Mouse (Mus musculus) urinary bladder, postnatal 36 days (tissue): Measurements from ENCODE around the gene Atp8b4.

ENCODE experiments used
- DNase-seq, 2 experiments: peaks; one replicate each; pipeline ENCODE4 v3.0.0; 2022; ENCODE audit warnings: low spot score in 2 of 2, mixed read lengths in 1 of 2

Atp8b4 gene

DNA sequence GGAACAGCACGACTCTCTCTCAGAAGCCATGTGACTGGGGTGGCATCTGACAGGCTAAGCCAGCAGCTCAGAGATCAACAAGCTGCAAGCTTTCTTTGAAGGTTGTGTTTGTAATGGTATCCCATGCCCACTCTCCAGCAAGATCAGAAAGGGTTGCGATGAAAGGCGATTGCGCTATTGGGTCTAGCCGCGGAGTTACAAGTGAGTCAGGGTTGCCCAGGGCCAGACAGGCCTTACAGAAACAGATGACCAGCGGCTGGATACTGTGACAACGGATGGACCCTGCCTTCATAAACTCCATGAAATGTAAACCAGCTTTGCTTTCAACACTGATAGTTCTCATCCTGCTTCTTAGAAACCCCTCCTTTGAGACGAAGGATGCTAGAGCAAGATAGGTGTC is 66.2 kb downstream of the Atp8b4 start:
- DNase-seq, result no peak

DNA sequence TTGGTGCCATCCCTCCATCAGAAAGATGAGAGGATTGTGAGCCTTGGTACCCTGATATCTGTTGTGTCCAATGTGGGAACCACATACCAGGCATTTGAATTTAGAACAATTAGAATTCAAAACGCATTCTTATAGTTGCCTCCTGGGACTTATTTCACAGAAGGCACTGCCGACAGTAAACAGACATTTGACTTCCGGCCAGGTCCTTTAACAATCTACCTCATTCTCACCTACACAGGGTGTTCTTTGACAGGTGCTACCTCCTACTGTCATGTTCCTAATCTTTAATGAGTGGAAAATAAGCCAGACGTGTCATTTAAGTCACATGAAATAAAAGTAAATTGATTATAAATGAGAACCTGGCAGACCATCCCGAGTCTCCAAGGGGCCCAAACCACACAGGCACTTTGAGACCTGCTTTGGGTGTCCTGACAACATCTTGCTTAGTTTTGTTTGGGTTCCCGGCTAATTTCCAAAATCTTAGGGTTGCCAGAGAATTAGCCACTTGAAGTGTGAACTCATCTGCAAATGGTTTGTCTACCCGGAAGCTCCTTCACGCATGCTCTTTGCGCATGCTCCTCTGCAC is 67.9 kb downstream of the Atp8b4 start:
- DNase-seq, result no peak

DNA sequence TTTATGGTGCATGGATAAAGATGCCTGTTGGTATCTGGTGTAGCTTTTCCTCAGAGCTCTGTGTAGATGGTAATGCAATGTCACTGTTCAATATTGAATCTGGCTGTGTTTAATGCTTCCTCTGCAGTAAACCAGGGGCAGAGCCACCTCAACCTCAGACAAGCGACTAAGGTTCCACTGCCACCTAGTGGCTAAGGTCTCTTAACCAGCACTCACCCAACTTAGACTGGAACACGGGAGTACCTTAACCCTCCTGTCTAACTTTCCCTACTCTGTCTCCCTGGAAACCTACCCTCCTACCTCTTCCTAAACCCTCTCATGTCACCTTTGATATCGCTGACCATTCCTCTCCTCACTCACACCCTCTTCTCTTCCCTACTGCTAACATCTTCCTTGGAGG is 71.2 kb downstream of the Atp8b4 start:
- peak; percentile 29 to 50 for DNase-seq

DNA sequence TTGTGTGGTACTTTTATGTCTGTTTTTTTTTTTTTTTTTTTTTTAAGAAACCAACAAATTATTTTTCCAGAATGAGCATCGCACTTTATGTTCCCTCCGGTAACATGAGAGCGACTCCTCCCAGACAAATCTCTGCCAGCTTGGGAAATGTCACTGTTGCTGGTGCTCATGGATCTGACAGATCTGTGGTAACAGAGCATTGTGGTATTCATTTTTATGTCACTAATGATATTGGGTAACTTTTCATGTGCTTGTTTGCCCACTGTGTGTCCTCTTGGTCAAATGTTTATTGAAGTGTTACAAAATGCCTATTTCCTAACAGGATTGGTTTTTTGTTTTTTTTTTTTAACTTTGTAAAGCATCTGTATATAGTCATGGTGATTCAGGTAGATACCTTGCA is 75.3 kb downstream of the Atp8b4 start:
- no peak for DNase-seq

DNA sequence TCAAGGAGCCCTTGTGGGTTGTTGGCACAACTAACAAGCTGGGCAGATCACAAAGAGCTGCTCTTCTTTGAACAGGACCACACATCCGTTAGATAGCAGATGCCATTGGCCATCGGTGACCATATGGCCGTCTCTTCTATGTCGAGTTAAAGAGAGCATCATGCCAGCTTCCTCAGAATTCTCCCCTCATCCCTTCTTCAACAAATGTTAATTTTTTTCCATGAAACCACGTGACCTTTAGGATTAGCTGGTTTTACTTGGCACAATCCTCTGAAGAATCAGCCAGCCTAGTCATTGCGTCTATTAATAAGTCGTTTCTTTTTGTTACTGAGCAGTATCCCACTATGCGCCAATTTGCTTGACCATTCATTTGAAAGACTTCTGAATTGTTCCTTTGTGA is 75.8 kb downstream of the Atp8b4 start:
- no peak for DNase-seq

DNA sequence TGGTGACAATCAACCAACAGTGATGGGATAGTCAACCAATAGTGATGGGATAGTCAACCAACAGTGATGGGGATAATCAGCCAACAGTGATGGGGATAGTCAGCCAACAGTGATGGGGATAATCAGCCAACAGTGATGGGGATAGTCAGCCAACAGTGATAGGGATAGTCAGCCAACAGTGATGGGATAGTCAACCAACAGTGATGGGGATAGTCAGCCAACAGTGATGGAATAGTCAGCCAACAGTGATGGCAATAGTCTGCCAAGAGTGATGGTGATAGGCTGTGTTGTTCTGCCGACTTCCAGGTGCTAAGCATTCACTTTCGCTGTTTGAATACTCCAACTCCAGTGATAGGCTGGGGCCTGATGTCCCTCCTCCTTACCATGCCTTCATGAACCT is 79.6 kb downstream of the Atp8b4 start:
- DNase-seq, result no peak

DNA sequence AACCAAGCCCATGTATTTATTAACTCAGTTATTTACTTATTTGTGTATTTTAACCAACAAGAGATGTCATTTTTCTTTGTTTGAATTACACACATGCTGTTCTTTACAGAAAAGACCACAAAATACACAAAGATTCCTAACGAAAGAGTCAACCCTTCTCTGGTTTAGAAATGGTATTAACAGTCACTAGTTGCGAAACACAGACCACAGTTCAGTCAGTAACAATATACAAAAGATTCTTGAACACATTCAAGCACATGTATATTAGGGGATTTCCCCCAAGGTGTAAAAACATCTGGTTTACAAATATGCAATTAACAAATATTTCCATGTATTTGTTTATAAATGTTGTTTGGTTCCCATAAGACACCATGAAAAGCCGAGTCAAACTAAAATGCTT is 81.6 kb downstream of the Atp8b4 start:
- DNase-seq, result no peak

DNA sequence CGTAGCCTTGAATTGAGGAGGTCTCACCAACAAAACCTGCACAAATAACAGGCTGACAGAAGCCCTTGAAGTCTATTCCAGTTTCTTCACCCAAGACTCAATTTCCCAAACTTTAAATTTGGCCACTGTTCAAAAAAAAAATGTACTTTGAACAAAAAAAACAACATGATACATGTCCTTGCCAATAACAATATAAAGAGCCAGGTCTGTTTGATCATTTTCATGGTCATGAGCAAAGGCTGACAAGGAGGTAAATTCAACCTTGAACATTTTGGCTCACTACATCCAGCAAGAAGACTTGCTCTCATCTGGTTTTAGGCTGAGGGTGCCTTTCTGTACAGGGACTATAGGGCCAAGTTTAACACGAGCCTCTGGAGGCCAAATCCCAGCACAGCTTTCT is 83.7 kb downstream of the Atp8b4 start:
- DNase-seq, result no peak

DNA sequence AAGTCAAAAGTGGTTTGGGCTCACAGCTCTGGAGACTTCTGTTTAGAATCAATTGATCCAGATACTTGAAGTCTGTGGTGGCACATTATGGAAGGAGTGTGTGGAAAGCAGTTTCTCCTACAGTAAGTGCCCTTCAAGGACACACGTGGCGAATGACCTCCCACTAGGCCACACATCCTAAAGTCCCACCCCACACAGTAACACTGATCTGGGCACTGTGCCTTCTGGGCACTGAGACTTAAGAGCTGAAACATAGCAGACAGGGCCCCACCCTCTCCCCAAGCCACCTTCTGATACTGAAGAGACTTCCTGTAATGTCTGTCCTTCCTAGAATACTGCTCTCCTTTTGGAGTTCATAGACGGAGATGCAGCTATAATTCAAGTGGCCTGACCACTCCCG is 84.5 kb downstream of the Atp8b4 start:
- DNase-seq, result no peak

DNA sequence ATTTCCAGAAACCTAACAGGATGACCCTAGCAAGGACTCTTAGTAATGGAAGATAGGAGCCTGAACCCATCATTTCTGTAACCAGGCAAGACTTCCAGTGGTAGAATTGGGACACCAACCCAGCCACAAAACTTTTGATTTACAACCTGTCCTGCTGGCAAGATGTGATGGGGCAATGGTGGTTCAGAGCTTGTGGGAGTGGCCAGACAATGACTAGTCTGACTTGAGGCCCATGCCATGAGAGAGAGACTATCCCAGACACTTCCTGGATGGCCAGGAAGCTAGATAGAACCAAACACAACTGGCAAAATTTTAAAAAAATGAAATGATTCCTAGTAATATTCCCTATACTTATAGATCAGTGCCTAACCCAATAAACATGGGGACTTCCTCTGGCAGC is 87.7 kb downstream of the Atp8b4 start:
- DNase-seq, result no peak

DNA sequence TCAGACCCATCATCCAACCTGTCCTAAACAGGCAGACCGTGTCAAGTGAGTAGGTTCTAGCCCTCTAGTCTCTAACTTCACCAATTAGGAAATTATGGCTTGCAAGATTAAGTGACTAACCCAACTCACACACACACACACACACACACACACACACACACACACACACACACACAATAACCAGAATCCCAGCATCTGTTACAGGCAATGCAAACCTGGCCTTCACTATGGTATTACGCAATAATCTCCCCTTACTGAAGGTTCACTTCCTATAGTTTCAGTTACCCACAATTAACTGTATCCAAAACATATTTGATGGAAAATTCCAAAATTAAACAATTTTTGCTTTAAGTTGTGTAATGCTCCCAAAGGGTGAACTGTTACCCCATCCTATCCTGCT is 101.0 kb downstream of the Atp8b4 start:
- no peak for DNase-seq

DNA sequence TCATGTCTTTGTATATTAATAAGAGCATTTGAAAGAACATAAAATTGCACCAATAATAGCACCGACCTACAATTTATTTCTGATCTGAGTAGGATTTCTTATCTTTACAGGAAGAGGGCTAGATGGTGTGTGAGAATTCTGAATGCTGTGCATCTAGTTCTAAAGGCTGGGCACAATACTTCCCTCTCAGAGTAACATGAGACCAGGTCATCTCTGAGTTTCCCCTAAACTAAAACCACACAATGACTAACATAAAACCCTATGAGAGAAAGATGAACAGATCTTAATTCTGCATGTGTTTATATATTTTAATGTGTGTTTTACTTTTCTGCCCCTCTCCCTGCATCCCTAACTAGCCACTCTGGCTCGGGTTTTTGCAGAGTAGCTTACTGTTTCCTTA is 101.5 kb downstream of the Atp8b4 start:
- no peak for DNase-seq

DNA sequence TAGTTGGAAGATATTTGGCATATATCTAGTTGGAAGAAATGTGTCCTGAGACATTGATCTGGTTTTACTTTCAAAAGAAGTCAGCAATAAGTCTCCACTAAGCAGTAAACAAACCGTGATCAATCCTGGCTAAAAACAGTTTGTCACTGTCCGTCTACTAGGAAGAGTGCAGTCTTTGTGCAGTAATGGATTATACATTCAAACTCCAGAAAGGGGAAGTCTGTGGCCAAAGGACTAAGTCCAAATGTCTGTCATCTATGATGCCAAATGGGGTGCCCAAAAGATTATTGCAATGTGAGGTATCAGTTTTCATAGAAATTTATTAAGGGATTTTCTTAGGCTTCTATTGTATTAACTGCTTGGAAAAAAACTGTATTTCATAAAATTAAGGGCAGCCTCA is 102.3 kb downstream of the Atp8b4 start:
- no peak for DNase-seq

DNA sequence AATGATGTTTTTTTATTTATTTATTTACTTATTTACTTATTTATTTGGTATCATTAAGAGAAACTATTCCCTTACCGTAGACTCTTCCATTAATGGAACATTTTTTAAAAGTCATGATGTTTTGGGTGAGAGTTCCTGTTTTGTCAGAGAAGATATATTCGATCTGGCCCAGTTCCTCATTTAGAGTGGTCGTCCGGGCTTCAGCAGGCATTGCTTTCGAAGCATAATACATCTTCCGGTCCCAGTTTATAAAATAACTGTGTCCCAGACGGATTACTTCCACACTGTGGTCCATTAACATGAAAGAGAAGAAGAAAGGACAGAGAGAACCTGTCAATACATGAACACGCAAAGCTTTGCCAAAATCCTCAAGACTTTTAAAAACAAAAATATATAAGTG is 103.0 kb downstream of the Atp8b4 start:
- DNase-seq, result no peak

DNA sequence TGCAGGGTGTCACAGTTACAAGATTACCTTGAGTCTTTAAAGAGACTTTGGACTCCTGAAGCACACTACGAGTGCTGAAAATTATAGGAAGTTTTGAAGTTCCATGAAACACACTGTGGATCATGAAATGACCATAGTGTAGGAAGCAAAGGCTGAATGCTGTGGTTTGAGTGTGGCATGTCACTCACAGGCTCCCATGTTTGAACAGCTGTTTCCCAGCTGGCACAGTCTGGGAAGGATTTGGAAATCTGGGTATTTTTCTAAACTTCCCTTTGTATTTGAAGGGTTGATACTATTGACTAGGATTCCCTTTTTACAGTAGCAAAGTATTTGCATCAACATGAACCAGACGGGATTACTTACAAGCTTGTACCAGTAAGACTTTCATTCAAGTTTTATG is 105.5 kb downstream of the Atp8b4 start:
- no peak for DNase-seq

DNA sequence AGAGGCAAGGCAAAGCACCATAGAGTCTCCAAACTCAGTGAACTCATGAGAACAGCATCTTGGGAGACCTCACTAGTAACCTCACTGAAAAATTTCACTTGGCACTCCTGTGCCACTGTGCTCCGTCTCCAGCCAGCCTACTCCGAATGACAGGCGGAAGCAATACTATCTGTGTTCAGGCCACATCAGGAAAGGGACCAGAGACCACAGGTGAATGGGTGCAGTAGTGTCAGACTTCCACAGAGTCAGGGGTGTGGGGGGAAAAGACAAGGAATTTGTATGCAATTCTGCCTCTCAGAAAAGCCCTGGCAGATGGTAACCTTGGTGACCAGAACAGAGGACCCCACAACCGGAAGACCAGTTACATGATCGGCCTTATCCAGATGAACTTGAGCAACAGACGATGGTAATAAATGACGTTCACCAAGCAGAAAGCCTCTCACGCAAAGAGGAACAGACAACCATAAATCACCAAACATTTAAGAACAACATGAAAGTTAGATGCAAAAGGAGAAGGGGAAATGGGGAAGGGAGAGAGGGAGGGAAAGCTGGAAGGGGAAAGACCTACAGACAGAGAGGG is 112.9 kb downstream of the Atp8b4 start:
- no peak for DNase-seq

DNA sequence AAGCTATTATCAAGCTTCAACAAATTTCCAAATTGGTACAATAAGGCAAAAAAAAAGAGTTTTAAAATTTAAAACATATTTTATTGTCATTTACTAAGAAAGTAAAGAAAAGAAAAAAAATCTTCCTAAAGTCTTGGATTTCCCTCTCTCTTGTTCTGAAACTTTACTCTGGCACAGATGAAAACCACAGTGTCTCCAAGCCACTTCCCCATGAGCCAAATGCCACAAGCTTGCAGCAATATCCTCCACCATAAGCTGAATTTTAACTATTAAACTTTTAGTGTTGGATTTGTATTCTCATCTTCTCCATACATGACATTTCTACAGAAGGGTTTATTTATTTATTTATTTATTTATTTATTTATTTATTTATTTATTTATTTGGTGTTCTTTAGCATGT is 114.4 kb downstream of the Atp8b4 start:
- no peak for DNase-seq

DNA sequence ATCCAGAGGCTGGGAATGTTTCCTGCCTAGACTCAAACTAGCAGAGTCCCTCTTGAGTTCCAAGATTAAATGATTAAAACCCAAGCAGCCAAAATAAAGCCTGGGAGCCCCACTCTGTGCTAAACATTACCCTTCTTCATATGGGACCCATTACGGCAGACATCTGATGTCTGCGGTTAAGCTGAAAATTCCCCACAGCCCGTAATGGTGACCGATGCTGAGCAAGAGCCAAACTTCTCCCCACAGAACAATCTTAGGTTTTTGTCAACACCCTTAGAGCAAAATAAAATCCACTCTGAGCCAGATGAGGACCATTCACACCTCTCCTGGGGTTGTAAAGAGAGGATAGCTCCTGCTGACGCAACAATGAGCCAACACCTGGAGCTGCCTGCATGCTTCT is 120.2 kb downstream of the Atp8b4 start:
- no peak for DNase-seq

DNA sequence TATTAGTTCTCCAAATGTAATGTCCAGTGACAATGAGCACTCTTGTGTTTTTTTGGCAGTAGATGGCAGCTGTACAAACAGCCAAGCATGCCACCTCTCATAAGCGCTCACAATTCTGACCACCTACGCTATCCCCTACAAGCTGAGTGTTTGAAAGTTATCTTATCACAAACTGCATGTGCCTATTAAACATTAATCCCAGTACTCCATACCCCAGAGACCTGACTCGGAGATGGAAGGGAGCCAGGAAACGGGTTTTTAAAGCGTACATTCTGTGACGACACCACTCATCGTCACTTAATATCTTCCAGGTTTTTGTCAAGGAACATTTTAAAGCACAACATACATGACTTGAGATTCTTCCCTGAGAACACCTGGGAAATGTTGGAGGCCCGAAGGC is 128.8 kb downstream of the Atp8b4 start:
- no peak for DNase-seq

DNA sequence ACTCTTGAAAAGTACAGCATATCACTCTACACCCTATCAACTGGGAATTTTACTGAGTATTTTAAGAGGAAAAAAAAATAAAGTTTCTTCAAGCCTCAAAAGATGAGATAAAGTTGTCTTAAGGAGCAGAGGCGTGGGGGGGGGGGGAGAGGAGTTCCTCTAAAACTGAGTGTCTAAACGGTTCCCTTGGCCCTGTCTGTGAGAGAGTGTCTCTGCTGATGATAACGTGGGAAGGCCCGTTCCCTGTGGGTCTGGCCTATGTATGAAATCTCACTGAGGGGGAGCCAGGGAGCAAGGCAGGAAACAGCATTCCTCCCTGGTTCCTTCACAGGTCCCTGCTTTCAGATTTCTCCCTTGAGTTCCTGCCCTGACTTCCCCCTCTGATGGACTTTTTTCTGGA is 130.7 kb downstream of the Atp8b4 start:
- DNase-seq, result no peak

DNA sequence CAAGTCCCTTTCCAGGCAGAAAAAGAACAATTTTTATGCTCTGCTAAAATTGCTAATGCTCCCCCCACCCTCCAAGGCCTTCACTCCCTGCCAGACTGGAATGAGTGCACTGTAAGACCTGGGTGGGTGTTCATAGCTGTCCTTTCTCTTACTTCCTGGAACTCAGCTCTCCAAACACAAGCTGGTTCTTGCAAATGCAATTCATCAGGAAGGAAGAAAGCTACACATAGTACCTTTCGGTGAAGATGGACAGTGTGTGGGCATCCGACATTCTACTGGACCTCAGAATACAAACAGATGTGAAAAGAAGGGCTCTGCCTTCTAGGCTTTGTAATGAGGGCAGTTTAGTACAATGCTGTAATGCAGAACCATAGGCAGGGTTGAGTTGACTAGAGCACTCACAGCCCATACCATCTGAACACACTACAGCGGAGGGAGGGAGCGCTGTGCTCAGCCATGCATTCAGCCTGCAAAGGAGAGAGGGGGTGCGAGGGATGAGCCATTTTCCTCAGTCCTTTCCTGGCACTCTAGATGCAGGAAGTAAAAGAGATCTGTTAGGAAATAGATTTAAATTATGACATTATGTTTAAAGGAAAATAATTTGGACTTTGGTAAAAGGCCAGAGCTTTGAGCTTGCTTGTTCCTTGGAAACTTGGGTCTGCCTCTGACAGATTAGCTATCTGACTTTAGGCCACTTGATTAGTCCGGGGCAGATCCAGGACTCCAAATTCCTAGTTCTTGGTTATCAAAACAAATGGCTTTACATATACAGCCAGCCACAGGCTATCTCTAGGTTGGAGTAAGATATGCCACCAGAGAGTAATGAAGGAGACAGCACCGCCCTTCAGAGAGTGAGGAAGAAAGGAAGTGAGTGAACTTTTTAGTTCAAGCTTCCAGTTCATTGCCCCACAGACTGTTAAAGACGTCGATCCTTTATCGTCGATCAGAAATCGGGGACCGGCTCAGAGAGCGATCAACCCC is 136.4 kb downstream of the Atp8b4 start:
- DNase-seq, result no peak

DNA sequence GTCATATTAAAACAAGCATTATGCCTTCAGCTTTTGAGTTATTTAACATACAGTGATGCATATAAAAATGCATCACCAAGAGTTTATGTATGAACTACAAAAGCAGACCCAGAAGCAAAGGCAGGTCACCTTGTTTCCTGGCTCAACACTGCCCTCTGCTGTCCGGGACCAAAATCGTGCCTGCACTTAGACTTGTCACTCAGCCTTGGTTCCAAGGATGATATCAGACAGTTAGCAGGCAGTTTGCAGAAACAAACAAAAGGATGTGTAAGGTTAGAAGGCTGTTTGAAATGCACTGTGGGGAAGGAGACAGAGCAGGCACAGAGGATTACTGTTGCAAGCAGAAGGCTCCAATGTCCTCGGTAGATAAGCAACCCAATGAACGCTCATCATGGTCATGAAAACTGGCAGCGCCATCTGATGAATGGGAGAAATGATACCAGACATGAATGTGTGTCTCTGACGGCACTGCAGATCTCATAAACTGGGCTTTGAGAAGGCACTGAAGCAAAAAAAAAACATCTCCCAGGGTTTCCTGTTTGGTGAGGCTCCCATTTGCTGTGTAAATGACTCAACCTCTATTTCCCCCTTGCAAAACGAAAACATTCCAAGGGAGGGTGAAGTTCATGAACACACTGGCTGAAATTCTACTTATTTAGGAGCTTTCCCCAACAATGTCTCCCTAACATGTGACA is 137.3 kb downstream of the Atp8b4 start:
- peak; percentile 63 to 84 for DNase-seq
